Comparison of ENCODE assay signal across 9 mouse cellular contexts in the genomic region with DNA sequence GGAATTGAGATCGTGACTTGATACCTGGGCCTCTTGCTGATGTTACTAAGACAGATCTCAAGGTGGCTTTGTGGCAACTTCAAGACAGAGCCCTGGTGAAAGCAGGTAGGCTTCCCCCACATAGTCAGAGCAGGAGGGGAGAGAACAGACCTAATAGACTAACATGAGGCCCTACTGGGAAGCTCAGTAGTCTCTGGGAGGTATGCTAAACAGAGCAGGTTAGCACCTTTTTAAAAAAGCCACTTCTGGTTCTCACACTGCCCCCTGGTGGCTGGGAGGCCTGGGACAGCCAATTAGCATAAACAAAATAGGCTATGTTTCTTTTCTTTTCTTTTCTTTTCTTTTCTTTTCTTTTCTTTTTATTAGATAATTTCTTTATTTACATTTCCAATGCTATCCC. TPM values are rescaled to one million over a fixed set of nuclear protein-coding genes. Genes with fewer than 3 reads are reported as not detected.
A peak's percentile ranks its signal among the peaks of the same experiment; 100 is the strongest.
DNase-seq lines count a peak whose midpoint lies in the region; ATAC-seq and TF ChIP-seq lines count a peak whose summit lies in the region.
"Had no signal": no experiment of that assay in that cellular context is flagged by ENCODE, and none has a peak within 500 bp of the region (broad histone marks: within the 10 kb centered on the region; RNA-seq: fewer than 3 reads in every experiment).

No protein-coding gene starts in this region.

- peak; percentile 34 for DNase-seq in kidney, adult 18-20 months
- peak; percentile 18 for DNase-seq in c-Kit-positive CD71-negative TER-119-negative erythroid progenitor cells, embryonic 14.5 days (ENCODE audit: low read depth)
- peak; percentile 35 for DNase-seq in retina, embryonic 14.5 days (ENCODE audit: low spot score)
- no peak for DNase-seq in layer of hippocampus, postnatal 14 days (ENCODE audit: low spot score in 2 of 2)

- H3K9me3 ChIP-seq in kidney, embryonic 15.5 days (replicated peaks): no peaks in the 10 kb centered on the region
- no peaks in the 10 kb centered on the region for H3K9me3 ChIP-seq in E14TG2a.4 (ENCODE audit: low read length)
- no peaks in the 10 kb centered on the region for H3K9me3 ChIP-seq in hindbrain, embryonic 16.5 days (ENCODE audit: control insufficient read depth, low read length)
- no peaks in the 10 kb centered on the region for H3K9me3 ChIP-seq in forebrain, embryonic 13.5 days (replicated peaks)
- H3K9me3 ChIP-seq: stomach, embryonic 15.5 days had no signal

- H3K9ac ChIP-seq in kidney, embryonic 15.5 days: no peak overlapping the region
- H3K9ac ChIP-seq in hindbrain, embryonic 16.5 days (ENCODE audit: low read depth, low read length): no peak overlapping the region
- H3K9ac ChIP-seq in forebrain, embryonic 13.5 days: no peak overlapping the region
- H3K9ac ChIP-seq: stomach, embryonic 15.5 days had no signal

- no peak overlapping the region for H3K4me3 ChIP-seq in kidney, embryonic 15.5 days (replicated peaks)
- no peak overlapping the region for H3K4me3 ChIP-seq in E14TG2a.4 (replicated peaks; ENCODE audit: low read length)
- H3K4me3 ChIP-seq in hindbrain, embryonic 16.5 days (ENCODE audit: low read length): no peak overlapping the region
- no peak overlapping the region for H3K4me3 ChIP-seq in forebrain, embryonic 13.5 days
- H3K4me3 ChIP-seq: stomach, embryonic 15.5 days had no signal

- H3K4me1 ChIP-seq in kidney, embryonic 15.5 days: peaks cover 9% of the 10 kb centered on the region; the same call in 1 of the 2 replicates
- peaks cover 3% of the 10 kb centered on the region; the same call in 1 of the 2 replicates for H3K4me1 ChIP-seq in E14TG2a.4 (replicated peaks; ENCODE audit: low read depth, low read length)
- no peaks in the 10 kb centered on the region for H3K4me1 ChIP-seq in hindbrain, embryonic 16.5 days (ENCODE audit: control insufficient read depth, insufficient read depth, low read depth, low read length)
- H3K4me1 ChIP-seq in forebrain, embryonic 13.5 days: peaks cover 26% of the 10 kb centered on the region

- no peaks in the 10 kb centered on the region for H3K27me3 ChIP-seq in kidney, embryonic 15.5 days
- H3K27me3 ChIP-seq in E14TG2a.4 (ENCODE audit: insufficient read depth, low read length): no peaks in the 10 kb centered on the region; the same call in 1 of the 2 replicates
- H3K27me3 ChIP-seq in hindbrain, embryonic 16.5 days (replicated peaks; ENCODE audit: control insufficient read depth, insufficient read depth, low read length): no peaks in the 10 kb centered on the region
- H3K27me3 ChIP-seq in forebrain, embryonic 13.5 days: no peaks in the 10 kb centered on the region
- H3K27me3 ChIP-seq: stomach, embryonic 15.5 days had no signal

- no peak overlapping the region for H3K27ac ChIP-seq in kidney, embryonic 15.5 days
- H3K27ac ChIP-seq in hindbrain, embryonic 16.5 days (ENCODE audit: low read depth, low read length): no peak overlapping the region
- no peak overlapping the region for H3K27ac ChIP-seq in forebrain, embryonic 13.5 days
- H3K27ac ChIP-seq: stomach, embryonic 15.5 days had no signal

- H3K36me3 ChIP-seq in kidney, embryonic 15.5 days: no peaks in the 10 kb centered on the region
- H3K36me3 ChIP-seq in E14TG2a.4 (ENCODE audit: insufficient read depth, low read length): no peaks in the 10 kb centered on the region
- H3K36me3 ChIP-seq in hindbrain, embryonic 16.5 days (ENCODE audit: control insufficient read depth, insufficient read depth, low read length): no peaks in the 10 kb centered on the region
- H3K36me3 ChIP-seq in forebrain, embryonic 13.5 days (ENCODE audit: poor library complexity, severe bottlenecking): no peaks in the 10 kb centered on the region
- H3K36me3 ChIP-seq: stomach, embryonic 15.5 days had no signal

- 91% methylated on average over 1 of the region's 1 CpGs for WGBS in kidney, embryonic 15.5 days
- 85% methylated on average over 1 of the region's 1 CpGs for WGBS in hindbrain, embryonic 16.5 days
- 100% methylated on average over 1 of the region's 1 CpGs for WGBS in forebrain, embryonic 13.5 days

- ATAC-seq in kidney, embryonic 15.5 days (replicated peaks; ENCODE audit: low FRiP score): no peak
- ATAC-seq in hindbrain, embryonic 16.5 days: no peak
- no peak for ATAC-seq in forebrain, embryonic 13.5 days

- TF ChIP-seq CTCF in E14TG2a.4 (conservative IDR thresholded peaks at IDR 0.05; ENCODE audit: low read length): peak; percentile 66

- no peak overlapping the region for H3K4me2 ChIP-seq in kidney, embryonic 15.5 days
- H3K4me2 ChIP-seq in hindbrain, embryonic 16.5 days (ENCODE audit: low read length): no peak overlapping the region
- no peak overlapping the region for H3K4me2 ChIP-seq in forebrain, embryonic 13.5 days
- H3K4me2 ChIP-seq: stomach, embryonic 15.5 days had no signal

RNA-seq across cellular contexts. Expression of a gene that starts 46.0 kb away (rescaled TPM):
- 2.6 and 3.3 TPM in 2 replicates for polyA plus RNA-seq in kidney, embryonic 15.5 days (2015; fragmentation: Nextera tagmentation; extraction: Ambion mirVana)
- polyA plus RNA-seq in hindbrain, embryonic 16.5 days (2015; fragmentation: Nextera tagmentation; extraction: Ambion mirVana): 4.4 and 6.1 TPM in 2 replicates
- 100 to 1,000 TPM; 154 to 158 TPM for total RNA-seq in layer of hippocampus, postnatal 14 days (2021)
- 4.0 and 4.1 TPM in 2 replicates for polyA plus RNA-seq in forebrain, embryonic 13.5 days (2015; fragmentation: Nextera tagmentation; extraction: Ambion mirVana)

Comparison
In these comparisons a context has a peak if more than half of its experiments do, and no peak if none do; other contexts are left out.
1. DNase-seq: peak in kidney, adult 18-20 months (single experiment), c-Kit-positive CD71-negative TER-119-negative erythroid progenitor cells, embryonic 14.5 days (single experiment) and retina, embryonic 14.5 days (single experiment); none in layer of hippocampus, postnatal 14 days (0 of 2).